Mouse (Mus musculus) cerebral cortex, adult 2 months (tissue): ENCODE results near the gene Mfsd4a.

Experiments
- WGBS: fragments of 180-500 bp; shearing (Covaris S2); methylation state at CpG from one replicate; pipeline ENCODE4 v1.1.7; 2018; 5-methylcytosine and 5-hydroxymethylcytosine counted together

The Mfsd4a gene

DNA sequence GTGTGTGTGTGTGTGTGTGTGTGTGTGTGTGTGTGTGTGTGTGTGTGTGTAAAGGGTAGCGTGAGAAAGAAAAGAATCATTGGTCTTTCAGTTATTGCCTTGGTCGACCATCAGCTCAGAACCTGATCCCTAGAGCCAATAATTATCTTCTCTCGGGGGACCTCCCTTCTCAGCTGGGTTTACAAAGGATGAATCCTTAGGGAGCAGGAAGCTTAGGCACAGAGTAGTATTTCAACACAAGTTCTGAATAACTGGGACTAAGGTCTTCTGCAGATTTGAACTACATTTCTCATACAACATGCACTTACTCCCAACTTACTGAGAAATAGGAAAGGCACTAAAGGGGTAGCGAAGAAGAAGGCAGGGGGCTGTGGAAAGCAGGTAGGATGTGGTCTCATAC, 78.4 kb downstream of the Mfsd4a start:
- 78% methylated on average over 4 of the region's 4 CpGs for whole genome bisulfite sequencing

DNA sequence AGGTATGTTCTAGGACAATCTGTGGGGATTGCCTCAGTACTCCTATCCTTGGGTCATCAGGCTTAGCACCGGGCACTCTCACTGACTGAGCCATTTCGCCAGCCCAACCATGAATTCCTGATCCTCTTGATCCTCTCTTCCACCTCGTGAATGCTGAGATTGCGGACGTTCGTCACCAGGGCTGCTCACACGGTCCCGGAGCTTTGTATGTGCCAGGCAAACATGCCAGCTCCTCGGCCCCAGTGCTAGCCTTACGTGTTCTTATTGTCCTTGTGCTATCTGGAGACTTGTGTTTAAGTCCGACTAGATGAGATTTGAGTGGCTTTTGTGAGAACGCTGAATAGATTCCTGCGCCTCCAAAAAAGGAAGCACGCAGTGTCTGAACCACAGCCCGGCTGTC, 80.4 kb downstream of the Mfsd4a start:
- 53% methylated on average over 15 of the region's 15 CpGs for WGBS

DNA sequence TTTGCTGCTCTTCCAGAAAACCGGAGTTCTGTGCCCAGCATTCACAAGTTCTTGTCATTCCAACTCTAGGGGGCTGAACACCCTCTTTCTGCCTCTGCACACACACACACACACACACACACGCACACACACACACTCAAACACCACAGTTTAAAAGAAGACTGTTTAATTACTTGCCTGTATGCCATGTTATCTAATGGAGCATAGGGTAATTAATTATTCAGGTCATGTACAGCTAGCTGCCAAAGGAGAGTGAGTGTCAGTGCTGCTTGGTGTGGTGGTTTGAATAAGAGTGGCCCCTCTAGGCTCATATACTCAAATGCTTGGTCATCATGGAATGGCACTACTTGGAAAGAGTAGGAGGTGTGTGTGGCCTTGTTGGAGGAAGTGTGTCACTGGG, 84.1 kb downstream of the Mfsd4a start:
- WGBS: 61% methylated on average over 2 of the region's 2 CpGs

DNA sequence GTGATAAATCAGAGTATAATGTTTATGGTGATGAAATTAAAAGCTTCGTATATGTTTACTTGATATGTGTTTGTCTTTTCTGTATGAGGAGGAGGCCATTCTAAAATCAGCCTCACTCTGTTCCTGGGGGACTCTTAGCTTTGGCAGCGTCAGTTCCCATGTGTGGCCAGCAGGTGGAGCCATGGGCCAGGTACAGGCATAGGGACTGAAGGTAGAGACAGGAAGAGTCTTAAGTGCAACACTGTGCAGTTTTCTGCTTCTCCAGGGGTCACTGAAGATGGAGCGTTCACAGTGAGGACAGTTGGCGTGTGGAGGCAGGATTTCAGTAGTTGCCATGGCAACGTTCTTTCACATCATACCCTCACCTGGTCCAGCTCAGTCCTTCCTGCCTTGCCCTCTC, 85.0 kb downstream of the Mfsd4a start:
- 20% methylated on average over 5 of the region's 5 CpGs for WGBS

DNA sequence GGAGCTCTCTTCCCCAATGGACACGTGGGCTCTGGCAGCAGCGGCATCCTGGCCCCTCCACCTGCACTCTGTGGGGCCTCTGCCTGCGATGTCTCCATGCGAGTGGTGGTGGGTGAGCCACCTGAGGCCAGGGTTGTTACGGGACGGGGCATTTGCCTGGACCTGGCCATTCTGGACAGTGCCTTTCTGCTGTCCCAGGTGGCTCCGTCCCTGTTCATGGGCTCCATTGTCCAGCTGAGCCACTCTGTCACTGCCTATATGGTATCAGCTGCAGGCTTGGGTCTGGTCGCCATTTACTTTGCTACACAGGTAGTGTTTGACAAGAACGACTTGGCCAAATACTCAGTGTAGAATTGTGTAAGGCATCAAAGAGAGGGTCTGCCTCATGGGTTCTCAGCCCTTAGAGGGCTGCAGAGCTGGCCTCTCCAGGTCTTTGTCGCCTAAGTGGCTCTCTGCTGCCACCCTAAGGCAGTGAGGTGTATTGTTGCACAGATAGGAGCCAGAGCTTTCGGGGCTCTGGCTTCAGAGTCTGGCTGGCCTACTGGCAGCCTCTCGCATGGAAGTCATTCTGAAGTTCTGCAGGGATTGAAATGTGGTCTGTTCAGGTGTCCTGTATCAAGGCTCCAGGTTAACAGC, 86.4 kb downstream of the Mfsd4a start:
- WGBS: 59% methylated on average over 12 of the region's 12 CpGs

DNA sequence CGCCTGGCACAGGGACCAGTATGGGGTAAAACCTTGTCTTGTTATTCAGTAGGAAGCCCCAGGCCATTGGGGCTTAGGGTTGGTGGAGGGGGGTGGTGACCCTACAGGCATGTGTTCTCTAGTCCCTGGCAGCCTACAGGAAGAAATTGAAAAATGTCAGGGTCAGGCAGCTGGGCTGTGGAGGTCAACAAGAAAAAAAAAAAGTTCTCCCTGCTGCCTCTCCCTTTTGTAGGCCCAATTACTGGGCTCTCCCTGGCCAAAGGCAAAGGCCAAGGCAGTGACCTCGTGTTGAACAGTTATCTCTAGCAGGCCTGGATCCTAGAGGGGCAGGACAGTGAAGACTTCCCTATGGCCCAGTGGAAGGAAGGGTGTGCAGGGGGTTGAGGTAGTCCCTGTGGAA, 87.4 kb downstream of the Mfsd4a start:
- WGBS: 78% methylated on average over 2 of the region's 2 CpGs

DNA sequence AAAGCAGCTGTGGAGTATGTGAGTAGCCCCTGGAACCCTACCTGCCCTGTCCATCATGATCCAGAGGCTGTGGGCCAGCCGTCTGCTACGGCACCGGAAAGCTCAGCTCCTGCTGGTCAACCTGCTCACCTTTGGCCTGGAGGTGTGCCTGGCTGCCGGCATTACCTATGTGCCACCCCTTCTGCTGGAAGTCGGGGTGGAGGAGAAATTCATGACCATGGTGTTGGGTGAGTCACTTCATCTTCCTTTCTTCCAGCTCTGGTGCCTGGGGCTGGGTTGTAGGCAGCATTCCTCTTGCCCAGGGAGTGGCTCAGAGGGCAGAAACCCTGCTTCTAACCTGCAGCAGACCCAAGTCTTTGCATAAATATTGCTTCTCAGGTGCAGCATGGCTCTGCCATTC, 91.0 kb downstream of the Mfsd4a start:
- WGBS: 86% methylated on average over 5 of the region's 5 CpGs

DNA sequence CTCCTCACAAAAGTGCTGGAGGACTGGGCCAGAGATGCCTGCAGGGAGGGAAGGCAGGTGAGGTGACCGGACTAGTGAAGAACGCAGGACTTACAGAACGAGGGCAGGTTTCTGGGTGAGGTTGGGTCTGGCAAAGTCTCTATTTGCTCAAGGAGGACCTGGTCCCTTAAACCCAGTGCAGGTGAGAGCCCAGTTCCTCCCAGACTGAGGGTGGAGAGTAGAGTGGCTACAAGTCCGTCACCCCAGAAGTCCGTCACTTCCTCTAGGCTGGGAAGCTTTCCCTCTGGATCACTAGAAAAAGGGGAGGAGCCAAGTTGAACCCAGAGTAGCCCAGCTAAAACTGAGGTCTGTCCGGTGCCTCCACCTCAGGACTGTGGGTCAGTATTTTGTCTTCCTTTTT, 93.9 kb downstream of the Mfsd4a start:
- WGBS: 90% methylated on average over 6 of the region's 6 CpGs
